Mouse (Mus musculus) stomach, postnatal 0 days (tissue): ENCODE data around the gene Hk2. TPM values are rescaled to one million over a fixed set of nuclear protein-coding genes. Genes with fewer than 3 reads are reported as not detected.

Experiments used
- ATAC-seq: fragments of 200-750 bp; cut with Nextera tagmentation; 2 replicates; pipeline ENCODE4 v1.8.0; 2017; ENCODE audit not compliant: low FRiP score, low TSS enrichment
- DNase-seq: peaks from one replicate; pipeline ENCODE4 v3.0.0-alpha.2; 2016; ENCODE audit warnings: low spot score
- H3K27ac ChIP-seq: fragments of 300-500 bp; sonication (generic); replicated peaks from 2 replicates; pipeline ENCODE4 v1.5.1; 2014; ENCODE audit warnings: mild to moderate bottlenecking, control low read depth
- H3K27me3 ChIP-seq: fragments of 300-500 bp; sonication (generic); 2 replicates; pipeline ENCODE4 v1.6.1; 2014; ENCODE audit warnings: low read length; ENCODE audit not compliant: control insufficient read depth, insufficient read depth
- H3K36me3 ChIP-seq: fragments of 300-500 bp; sonication (generic); 2 replicates; pipeline ENCODE4 v1.6.1; 2014; ENCODE audit warnings: low read length, mixed read lengths; ENCODE audit not compliant: control insufficient read depth, insufficient read depth
- H3K4me1 ChIP-seq: fragments of 300-500 bp; sonication (generic); replicated peaks from 2 replicates; pipeline ENCODE4 v1.6.1; 2014; ENCODE audit warnings: antibody characterized with exemption; ENCODE audit not compliant: control insufficient read depth, insufficient read depth
- H3K4me2 ChIP-seq: fragments of 300-500 bp; sonication (generic); replicated peaks from 2 replicates; pipeline ENCODE4 v1.6.1; 2014; ENCODE audit warnings: low read depth, mild to moderate bottlenecking, control low read depth, moderate library complexity
- H3K4me3 ChIP-seq: fragments of 300-500 bp; sonication (generic); 2 replicates; pipeline ENCODE4 v1.5.1; 2014; ENCODE audit warnings: low read depth, low read length, control low read depth
- H3K9ac ChIP-seq: fragments of 300-500 bp; sonication (generic); 2 replicates; pipeline ENCODE4 v1.6.1; 2014; ENCODE audit warnings: mild to moderate bottlenecking, low read length, control low read depth, mixed read lengths
- H3K9me3 ChIP-seq: fragments of 300-500 bp; sonication (generic); 2 replicates; pipeline ENCODE4 v1.6.1; 2016; ENCODE audit warnings: low read length; ENCODE audit not compliant: control insufficient read depth
- CTCF ChIP-seq: IDR thresholded peaks from 2 replicates; pipeline ENCODE4 v1.5.1; 2016; ENCODE audit warnings: antibody characterized with exemption, low read depth, mild to moderate bottlenecking, moderate library complexity
- EP300 ChIP-seq: optimal IDR thresholded peaks from 2 replicates; pipeline ENCODE3; 2016; ENCODE audit warnings: antibody characterized with exemption
- WGBS: fragments of 180-500 bp; shearing (Covaris S2); extraction: QIAGEN DNeasy Blood & Tissue Kit; methylation state at CpG from one replicate; pipeline ENCODE4 v1.1.7; 2014; 5-methylcytosine and 5-hydroxymethylcytosine counted together
- polyA plus RNA-seq: library from polyadenylated mRNA; unstranded; fragments of >200 nt; fragmentation: Nextera tagmentation; extraction: Ambion mirVana; gene quantifications from 2 replicates; pipeline ENCODE4 v1.2.1, GENCODE M21; 2015

Gene Hk2
- polyA plus RNA-seq, 1 experiment from 2014 or later: 8.9 TPM

- no peak for TF ChIP-seq CTCF
- peak; percentile 36 for ATAC-seq
- no peak overlapping the region for H3K9ac ChIP-seq
- no peak overlapping the region for H3K27ac ChIP-seq
- no peaks in the 10 kb centered on the region for H3K9me3 ChIP-seq
- 70% methylated on average over 9 of the region's 9 CpGs for WGBS
- no peaks in the 10 kb centered on the region for H3K27me3 ChIP-seq
- no peak overlapping the region for H3K4me2 ChIP-seq
- DNase-seq: peak; percentile 45
- no peak overlapping the region for H3K4me3 ChIP-seq
- H3K4me1 ChIP-seq: no peaks in the 10 kb centered on the region
- H3K36me3 ChIP-seq: no peaks in the 10 kb centered on the region
Measured at GRCm38 (mm10) chr6:82756799-82757210, 17.4 kb downstream of the Hk2 start.

GRCm38 (mm10) chr6:82756216-82756615 is 18.0 kb downstream of the Hk2 start:
- H3K36me3 ChIP-seq: no peaks in the 10 kb centered on the region

GRCm38 (mm10) chr6:82755338-82755737 is 18.9 kb downstream of the Hk2 start:
- no peaks in the 10 kb centered on the region for H3K27me3 ChIP-seq
- no peak overlapping the region for H3K9ac ChIP-seq
- no peak overlapping the region for H3K27ac ChIP-seq
- no peaks in the 10 kb centered on the region for H3K9me3 ChIP-seq
- H3K4me2 ChIP-seq: no peak overlapping the region
- no peak overlapping the region for H3K4me3 ChIP-seq
- DNase-seq (no peak), ATAC-seq (no peak)
- 53% methylated on average over 2 of the region's 2 CpGs for WGBS
- H3K36me3 ChIP-seq: no peaks in the 10 kb centered on the region
- TF ChIP-seq CTCF: peak; percentile 63
- TF ChIP-seq EP300: no peak
- H3K4me1 ChIP-seq: no peaks in the 10 kb centered on the region

More at GRCm38 (mm10) chr6:82756216-82756615, 18.0 kb downstream of the Hk2 start:
- Histone ChIP-seq H3K9ac (no peak overlapping the region), H3K4me1 (no peaks in the 10 kb centered on the region), H3K27ac (no peak overlapping the region), H3K9me3 (no peaks in the 10 kb centered on the region), H3K27me3 (no peaks in the 10 kb centered on the region), H3K4me2 (no peak overlapping the region), H3K4me3 (no peak overlapping the region)
- DNase-seq (no peak), ATAC-seq (no peak)
- TF ChIP-seq EP300: no peak
- no peak for TF ChIP-seq CTCF
- WGBS: 78% methylated on average over 7 of the region's 7 CpGs

GRCm38 (mm10) chr6:82754769-82755168 is 19.5 kb downstream of the Hk2 start:
- H3K27ac ChIP-seq: no peak overlapping the region
- DNase-seq: no peak
- 90% methylated on average over 6 of the region's 6 CpGs for WGBS
- H3K4me2 ChIP-seq: no peak overlapping the region
- no peaks in the 10 kb centered on the region for H3K4me1 ChIP-seq
- no peak for ATAC-seq
- H3K9ac ChIP-seq: no peak overlapping the region
- no peak for TF ChIP-seq EP300
- TF ChIP-seq CTCF: no peak
- H3K4me3 ChIP-seq: no peak overlapping the region
- no peaks in the 10 kb centered on the region for H3K36me3 ChIP-seq
- no peaks in the 10 kb centered on the region for H3K27me3 ChIP-seq
- H3K9me3 ChIP-seq: no peaks in the 10 kb centered on the region

GRCm38 (mm10) chr6:82753638-82754361 is 20.5 kb downstream of the Hk2 start:
- WGBS: 66% methylated on average over 14 of the region's 14 CpGs
- no peak overlapping the region for H3K4me2 ChIP-seq
- H3K27me3 ChIP-seq: no peaks in the 10 kb centered on the region
- H3K9me3 ChIP-seq: no peaks in the 10 kb centered on the region
- H3K4me3 ChIP-seq: no peak overlapping the region
- DNase-seq: peak; percentile 49
- H3K4me1 ChIP-seq: no peaks in the 10 kb centered on the region
- no peaks in the 10 kb centered on the region for H3K36me3 ChIP-seq
- H3K27ac ChIP-seq: no peak overlapping the region
- ATAC-seq: peak; percentile 43; the same call in 1 of the 2 replicates
- no peak overlapping the region for H3K9ac ChIP-seq
- TF ChIP-seq CTCF: peak; percentile 64
- no peak for TF ChIP-seq EP300

GRCm38 (mm10) chr6:82753061-82753460 is 21.2 kb downstream of the Hk2 start:
- 45% methylated on average over 11 of the region's 11 CpGs for WGBS
- Histone ChIP-seq H3K27me3 (no peaks in the 10 kb centered on the region), H3K9ac (no peak overlapping the region), H3K27ac (no peak overlapping the region; the same call in 1 of the 2 replicates), H3K4me2 (no peak overlapping the region), H3K36me3 (0 out of 2 replicates have a peak, but pooled peaks cover 2% of the 10 kb centered on the region), H3K4me1 (no peaks in the 10 kb centered on the region), H3K4me3 (no peak overlapping the region), H3K9me3 (no peaks in the 10 kb centered on the region)
- DNase-seq (no peak), ATAC-seq (no peak)
- TF ChIP-seq EP300 (no peak), CTCF (no peak)
